20 mouse cellular contexts compared by ENCODE assay signal in genomic region chr3:85927296-85927695, GRCm38 (mm10). TPM values are rescaled to one million over a fixed set of nuclear protein-coding genes. Genes with fewer than 3 reads are reported as not detected.
"Had no signal": no experiment of that assay in that cellular context is flagged by ENCODE, and none has a peak within 500 bp of the region (broad histone marks: within the 10 kb centered on the region; RNA-seq: fewer than 3 reads in every experiment).

No protein-coding gene starts in this region.

- H3K9me3 ChIP-seq: liver, embryonic 13.5 days; midbrain, embryonic 12.5 days; midbrain, embryonic 15.5 days; neural tube, embryonic 13.5 days had no signal

- DNase-seq: kidney, adult 2 months; kidney, postnatal 25 days; layer of hippocampus, postnatal 36 days; liver, embryonic 13.5 days; lung, adult 2 months; lung, postnatal 14 days; lung, postnatal 4 days; retina, postnatal 1 day; right cerebral cortex, postnatal 25 days; thymus, adult 2 months; thymus, postnatal 14 days; thymus, postnatal 4 days had no signal

- H3K4me1 ChIP-seq: liver, embryonic 13.5 days; midbrain, embryonic 12.5 days; midbrain, embryonic 15.5 days had no signal

- H3K27ac ChIP-seq: kidney, postnatal 0 days; layer of hippocampus, adult 2 months; left cerebral cortex, adult 2 months; liver, embryonic 13.5 days; midbrain, embryonic 12.5 days; midbrain, embryonic 15.5 days; neural tube, embryonic 13.5 days had no signal

- H3K9ac ChIP-seq: liver, embryonic 13.5 days; midbrain, embryonic 12.5 days; midbrain, embryonic 15.5 days; neural tube, embryonic 13.5 days had no signal

- H3K4me3 ChIP-seq: layer of hippocampus, adult 2 months; left cerebral cortex, adult 2 months; liver, embryonic 13.5 days; midbrain, embryonic 12.5 days; midbrain, embryonic 15.5 days; myocyte; neural tube, embryonic 13.5 days had no signal

- ATAC-seq: midbrain, embryonic 15.5 days had no signal

- H3K36me3 ChIP-seq: liver, embryonic 13.5 days; midbrain, embryonic 12.5 days; midbrain, embryonic 15.5 days; neural tube, embryonic 13.5 days had no signal

- H3K4me2 ChIP-seq: liver, embryonic 13.5 days; midbrain, embryonic 12.5 days; midbrain, embryonic 15.5 days; neural tube, embryonic 13.5 days had no signal

- H3K27me3 ChIP-seq: liver, embryonic 13.5 days; midbrain, embryonic 12.5 days; midbrain, embryonic 15.5 days; neural tube, embryonic 13.5 days had no signal

RNA-seq across cellular contexts. Expression of gene Gm37240, which starts 40.0 kb away (rescaled TPM):
- polyA plus RNA-seq: neural tube, embryonic 13.5 days; testis, adult 2 months had no signal
